Mouse (Mus musculus): ENCODE data around the gene 1700020N01Rik.

1700020N01Rik gene

GRCm38 (mm10) chr10:21604476-21604875 lies 11.5 kb downstream of the 1700020N01Rik start:
- no peak for DNase-seq (ENCODE audit: low read depth, low spot score)

GRCm38 (mm10) chr10:21605011-21605571 lies 12.1 kb downstream of the 1700020N01Rik start:
- DNase-seq (ENCODE audit: low read depth, low spot score), result no peak

GRCm38 (mm10) chr10:21605601-21606000 lies 12.7 kb downstream of the 1700020N01Rik start:
- DNase-seq (ENCODE audit: low read depth, low spot score), result no peak

- DNase-seq (ENCODE audit: low read depth, low spot score), result no peak
Observed at GRCm38 (mm10) chr10:21606931-21607330, 14.0 kb downstream of the 1700020N01Rik start.

- no peak for DNase-seq (ENCODE audit: low read depth, low spot score)
Observed at GRCm38 (mm10) chr10:21609583-21609982, 16.6 kb downstream of the 1700020N01Rik start.

GRCm38 (mm10) chr10:21613021-21613860 lies 20.3 kb downstream of the 1700020N01Rik start:
- no peak for DNase-seq (ENCODE audit: low read depth, low spot score)

GRCm38 (mm10) chr10:21614520-21614919 lies 21.6 kb downstream of the 1700020N01Rik start:
- DNase-seq (ENCODE audit: low read depth, low spot score), result no peak

GRCm38 (mm10) chr10:21618745-21619508 lies 26.0 kb downstream of the 1700020N01Rik start:
- peak; percentile 31 for DNase-seq (ENCODE audit: low read depth, low spot score)

- no peak for DNase-seq (ENCODE audit: low read depth, low spot score)
Observed at GRCm38 (mm10) chr10:21622065-21622464, 29.1 kb downstream of the 1700020N01Rik start.

- no peak for DNase-seq (ENCODE audit: low read depth, low spot score)
Observed at GRCm38 (mm10) chr10:21628555-21628954, 35.6 kb downstream of the 1700020N01Rik start.

GRCm38 (mm10) chr10:21629031-21629740 lies 36.2 kb downstream of the 1700020N01Rik start:
- DNase-seq (ENCODE audit: low read depth, low spot score), result no peak

GRCm38 (mm10) chr10:21631481-21631880 lies 38.5 kb downstream of the 1700020N01Rik start:
- no peak for DNase-seq (ENCODE audit: low read depth, low spot score)

- no peak for DNase-seq (ENCODE audit: low read depth, low spot score)
Observed at GRCm38 (mm10) chr10:21632687-21633086, 39.7 kb downstream of the 1700020N01Rik start.

GRCm38 (mm10) chr10:21635988-21636710 lies 43.2 kb downstream of the 1700020N01Rik start:
- DNase-seq (ENCODE audit: low read depth, low spot score), result no peak

GRCm38 (mm10) chr10:21636711-21637081 lies 43.8 kb downstream of the 1700020N01Rik start:
- DNase-seq (ENCODE audit: low read depth, low spot score), result no peak

- no peak for DNase-seq (ENCODE audit: low read depth, low spot score)
Observed at GRCm38 (mm10) chr10:21651388-21651787, 58.4 kb downstream of the 1700020N01Rik start.

GRCm38 (mm10) chr10:21652426-21653345 lies 59.7 kb downstream of the 1700020N01Rik start:
- no peak for DNase-seq (ENCODE audit: low read depth, low spot score)

- DNase-seq (ENCODE audit: low read depth, low spot score), result no peak
Observed at GRCm38 (mm10) chr10:21653469-21653868, 60.5 kb downstream of the 1700020N01Rik start.

- peak; percentile 12 for DNase-seq (ENCODE audit: low read depth, low spot score)
Observed at GRCm38 (mm10) chr10:21659576-21660246, 66.8 kb downstream of the 1700020N01Rik start.
